Mouse (Mus musculus) spleen, adult 2 months (tissue): ENCODE measurements around the gene Unc93b1. TPM values are rescaled to one million over a fixed set of nuclear protein-coding genes. Genes with fewer than 3 reads are reported as not detected.
A peak's percentile ranks its signal among the peaks of the same experiment; 100 is the strongest.

Source experiments
- DNase-seq, 2 experiments: peaks; one replicate each; pipeline versions ENCODE4 v3.0.0 to v3.0.0-alpha.2; 2012 to 2021; ENCODE audit warnings: low spot score in 2 of 2, low read depth in 1 of 2
- H3K27ac ChIP-seq: fragments of 200-500 bp; 2 replicates; pipeline ENCODE4 v1.5.1; 2012; ENCODE audit warnings: low read length, inconsistent platforms; ENCODE audit not compliant: insufficient read depth
- H3K27me3 ChIP-seq: fragments of 200-500 bp; 2 replicates; pipeline ENCODE4 v1.6.1; 2012; ENCODE audit warnings: mild to moderate bottlenecking, moderate library complexity, low read length, inconsistent platforms; ENCODE audit not compliant: control insufficient read depth, insufficient read depth
- H3K36me3 ChIP-seq: fragments of 200-500 bp; 2 replicates; pipeline ENCODE4 v1.6.1; 2012; ENCODE audit warnings: mild to moderate bottlenecking, low read length, inconsistent platforms; ENCODE audit not compliant: control insufficient read depth, insufficient read depth
- H3K4me1 ChIP-seq: fragments of 200-500 bp; 2 replicates; pipeline ENCODE4 v1.6.1; 2011; ENCODE audit warnings: inconsistent platforms; ENCODE audit not compliant: control insufficient read depth, insufficient read depth, insufficient read length
- H3K4me3 ChIP-seq: fragments of 200-500 bp; 2 replicates; pipeline ENCODE4 v1.5.1; 2011; ENCODE audit warnings: mild to moderate bottlenecking, inconsistent platforms; ENCODE audit not compliant: insufficient read depth, insufficient read length; ENCODE audit errors: extremely low read depth
- CTCF ChIP-seq: fragments of 200-500 bp; IDR thresholded peaks from 2 replicates; pipeline ENCODE4 v1.5.1; 2011; ENCODE audit warnings: mild to moderate bottlenecking, inconsistent platforms; ENCODE audit not compliant: insufficient read depth, insufficient read length, insufficient replicate concordance; ENCODE audit errors: extremely low read depth
- POLR2A ChIP-seq: fragments of 200-500 bp; IDR thresholded peaks from 2 replicates; pipeline ENCODE4 v1.6.1; 2011; ENCODE audit warnings: low read depth, low read length, inconsistent platforms
- whole genome bisulfite sequencing: fragments of 180-500 bp; shearing (Covaris S2); methylation state at CpG from one replicate; pipeline ENCODE4 v1.1.7; 2018; 5-methylcytosine and 5-hydroxymethylcytosine counted together
- polyA plus RNA-seq: library from polyadenylated mRNA; depleted of rRNA; stranded (reverse); fragments of >200 nt; gene quantifications from 2 replicates; pipeline ENCODE4 v1.2.3, GENCODE M21; 2012

The Unc93b1 gene
- polyA plus RNA-seq, 1 experiment: 753 TPM

- Histone ChIP-seq H3K4me1 (peaks cover 21% of the 10 kb centered on the region), H3K36me3 (peaks cover 30% of the 10 kb centered on the region), H3K27ac (peak overlapping the region; percentile 39), H3K4me3 (no peak overlapping the region), H3K27me3 (no peaks in the 10 kb centered on the region)
- DNase-seq: peak; percentile 77 to 87
- WGBS: 24% methylated on average over 27 of the region's 27 CpGs
- TF ChIP-seq CTCF (no peak), POLR2A (peak; percentile 23; the same call in 1 of the 2 replicates)
These were observed 8.2 kb downstream of the Unc93b1 start for GRCm38 (mm10) chr19:3942986-3943735.

- Histone ChIP-seq H3K27ac (peak overlapping the region; percentile 4; the same call in 1 of the 2 replicates), H3K36me3 (peaks cover 50% of the 10 kb centered on the region), H3K4me1 (peaks cover 21% of the 10 kb centered on the region), H3K4me3 (no peak overlapping the region), H3K27me3 (no peaks in the 10 kb centered on the region)
- 30% methylated on average over 10 of the region's 10 CpGs for WGBS
- TF ChIP-seq POLR2A (no peak), CTCF (no peak)
- DNase-seq: peak in 1 of 2 experiments; percentile 59
These were observed 11.0 kb downstream of the Unc93b1 start for GRCm38 (mm10) chr19:3945872-3946564.

- peak in 1 of 2 experiments; percentile 61 for DNase-seq
- H3K4me3 ChIP-seq: no peak overlapping the region
- H3K36me3 ChIP-seq: peaks cover 48% of the 10 kb centered on the region
- H3K4me1 ChIP-seq: peaks cover 20% of the 10 kb centered on the region
- TF ChIP-seq CTCF (peak; percentile 74; the same call in 1 of the 2 replicates), POLR2A (no peak)
- H3K27ac ChIP-seq: no peak overlapping the region
- WGBS: 66% methylated on average over 2 of the region's 2 CpGs
- H3K27me3 ChIP-seq: no peaks in the 10 kb centered on the region
These were observed 11.7 kb downstream of the Unc93b1 start for GRCm38 (mm10) chr19:3946715-3947114.

- no peak overlapping the region for H3K27ac ChIP-seq
These were observed 12.8 kb downstream of the Unc93b1 start for GRCm38 (mm10) chr19:3947813-3948212.

GRCm38 (mm10) chr19:3948546-3948945 lies 13.6 kb downstream of the Unc93b1 start:
- 95% methylated on average over 14 of the region's 14 CpGs for WGBS
- peaks cover 6% of the 10 kb centered on the region for H3K4me1 ChIP-seq
- no peaks in the 10 kb centered on the region for H3K27me3 ChIP-seq
- DNase-seq: peak in 1 of 2 experiments; percentile 3
- H3K27ac ChIP-seq: no peak overlapping the region
- no peak for TF ChIP-seq POLR2A
- H3K4me3 ChIP-seq: no peak overlapping the region
- H3K36me3 ChIP-seq: peaks cover 44% of the 10 kb centered on the region

More at GRCm38 (mm10) chr19:3947813-3948212, 12.8 kb downstream of the Unc93b1 start:
- TF ChIP-seq CTCF: no peak
- TF ChIP-seq POLR2A: no peak
- Histone ChIP-seq H3K27me3 (no peaks in the 10 kb centered on the region), H3K4me1 (peaks cover 10% of the 10 kb centered on the region), H3K4me3 (no peak overlapping the region), H3K36me3 (peaks cover 44% of the 10 kb centered on the region)
- no peak for DNase-seq
- 89% methylated on average over 3 of the region's 3 CpGs for WGBS

GRCm38 (mm10) chr19:3950331-3950730 lies 15.3 kb downstream of the Unc93b1 start:
- no peak overlapping the region for H3K4me3 ChIP-seq
- DNase-seq: no peak
- WGBS: 93% methylated on average over 3 of the region's 3 CpGs
- H3K27me3 ChIP-seq: no peaks in the 10 kb centered on the region
- TF ChIP-seq POLR2A (no peak), CTCF (no peak)
- H3K27ac ChIP-seq: no peak overlapping the region
- H3K36me3 ChIP-seq: peaks cover 33% of the 10 kb centered on the region
- no peaks in the 10 kb centered on the region for H3K4me1 ChIP-seq

- Histone ChIP-seq H3K27ac (no peak overlapping the region), H3K36me3 (peaks cover 30% of the 10 kb centered on the region), H3K27me3 (no peaks in the 10 kb centered on the region), H3K4me3 (no peak overlapping the region), H3K4me1 (no peaks in the 10 kb centered on the region)
- no peak for DNase-seq
- TF ChIP-seq POLR2A (no peak), CTCF (no peak)
These were observed 16.5 kb downstream of the Unc93b1 start for GRCm38 (mm10) chr19:3951461-3951860.
